Mouse (Mus musculus) forebrain, postnatal 0 days (tissue): ENCODE data around the gene Phf12. TPM values are rescaled to one million over a fixed set of nuclear protein-coding genes. Genes with fewer than 3 reads are reported as not detected.
A peak's percentile ranks its signal among the peaks of the same experiment; 100 is the strongest.

Source experiments
- ATAC-seq: fragments of 200-750 bp; cut with Nextera tagmentation; 2 replicates; pipeline ENCODE4 v1.8.0; 2017; ENCODE audit warnings: mild to moderate bottlenecking, moderate library complexity
- DNase-seq: peaks from one replicate; pipeline ENCODE4 v3.0.0-alpha.2; 2015
- H3K27ac ChIP-seq: fragments of 300-500 bp; sonication (generic); 2 replicates; pipeline ENCODE4 v1.5.1; 2014; ENCODE audit warnings: low read depth, mild to moderate bottlenecking, antibody characterized with exemption, low read length, moderate library complexity, mixed read lengths
- H3K27me3 ChIP-seq: fragments of 300-500 bp; sonication (generic); 2 replicates; pipeline ENCODE4 v1.6.1; 2014; ENCODE audit warnings: mild to moderate bottlenecking, low read length, mixed read lengths; ENCODE audit not compliant: insufficient read depth
- H3K36me3 ChIP-seq: fragments of 300-500 bp; sonication (generic); 2 replicates; pipeline ENCODE4 v1.6.1; 2014; ENCODE audit warnings: mild to moderate bottlenecking, moderate library complexity; ENCODE audit not compliant: insufficient read depth
- H3K4me1 ChIP-seq: fragments of 300-500 bp; sonication (generic); 2 replicates; pipeline ENCODE4 v1.6.1; 2014; ENCODE audit warnings: antibody characterized with exemption; ENCODE audit not compliant: insufficient read depth
- H3K4me2 ChIP-seq: fragments of 300-500 bp; sonication (generic); 2 replicates; pipeline ENCODE4 v1.6.1; 2014; ENCODE audit warnings: low read depth, mild to moderate bottlenecking, moderate library complexity
- H3K4me3 ChIP-seq: fragments of 300-500 bp; sonication (generic); 2 replicates; pipeline ENCODE4 v1.5.1; 2014; ENCODE audit warnings: low read depth, low read length, mixed read lengths
- H3K9ac ChIP-seq: fragments of 300-500 bp; sonication (generic); 2 replicates; pipeline ENCODE4 v1.6.1; 2014; ENCODE audit warnings: mild to moderate bottlenecking
- H3K9me3 ChIP-seq: fragments of 300-500 bp; sonication (generic); 2 replicates; pipeline ENCODE4 v1.6.1; 2016; ENCODE audit warnings: low read length
- CTCF ChIP-seq: sonication (generic); IDR thresholded peaks from 2 replicates; pipeline ENCODE4 v1.5.1; 2016; ENCODE audit warnings: antibody characterized with exemption, control low read depth, low read depth
- WGBS: fragments of 180-500 bp; shearing (Covaris S2); extraction: QIAGEN DNeasy Blood & Tissue Kit; methylation state at CpG from one replicate; pipeline ENCODE4 v1.1.7; 2014; 5-methylcytosine and 5-hydroxymethylcytosine counted together
- polyA plus RNA-seq: library from polyadenylated mRNA; unstranded; fragments of >200 nt; fragmentation: Nextera tagmentation; extraction: Ambion mirVana; gene quantifications from 2 replicates; pipeline ENCODE4 v1.2.1, GENCODE M21; 2015
- total RNA-seq: library from RNA; depleted of rRNA; stranded (reverse); fragments of >200 nt; gene quantifications from 2 replicates; pipeline ENCODE4 v1.2.3, GENCODE M21; 2014

Gene Phf12
- total and polyA plus RNA-seq, 2 experiments from 2014 or later, result 9.1 to 49.3 TPM

DNA sequence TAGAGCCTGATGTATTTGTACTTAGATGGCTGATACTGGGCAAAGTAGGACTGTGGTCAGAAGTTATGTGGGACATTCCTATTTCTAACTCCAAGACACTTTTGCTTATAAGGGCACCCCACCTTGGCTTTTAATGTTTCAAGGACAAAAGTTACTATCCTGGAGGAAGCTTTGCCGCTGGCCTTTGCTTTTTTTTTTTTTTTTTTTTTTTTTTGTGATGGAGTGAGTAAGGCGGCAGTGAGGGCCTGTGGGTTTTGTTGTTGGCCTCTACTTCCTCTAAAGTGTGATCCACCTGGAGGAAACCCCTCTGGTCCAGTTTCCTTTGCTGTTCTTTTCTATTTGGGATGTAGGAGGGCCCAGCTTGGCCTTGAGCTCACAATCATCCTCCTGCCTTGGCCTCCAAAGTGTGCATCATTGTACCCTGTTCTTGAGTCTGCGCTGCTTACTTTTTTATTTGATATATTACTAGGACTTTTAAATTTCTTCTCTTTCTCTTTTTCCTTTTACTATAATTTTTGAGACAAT lies 3.0 kb downstream of the Phf12 start:
- H3K9ac ChIP-seq, result peak overlapping the region; percentile 95
- TF ChIP-seq CTCF, result no peak
- peak overlapping the region; percentile 96; the same call in 1 of the 2 replicates for H3K27ac ChIP-seq
- peaks cover 7% of the 10 kb centered on the region for H3K36me3 ChIP-seq
- peak overlapping the region; percentile 99 for H3K4me3 ChIP-seq
- H3K4me1 ChIP-seq, result peaks cover 9% of the 10 kb centered on the region; the same call in 1 of the 2 replicates
- no peaks in the 10 kb centered on the region for H3K9me3 ChIP-seq
- H3K4me2 ChIP-seq, result peak overlapping the region; percentile 84
- 65% methylated on average over 3 of the region's 3 CpGs for WGBS
- DNase-seq, result no peak
- no peaks in the 10 kb centered on the region for H3K27me3 ChIP-seq
- no peak for ATAC-seq

DNA sequence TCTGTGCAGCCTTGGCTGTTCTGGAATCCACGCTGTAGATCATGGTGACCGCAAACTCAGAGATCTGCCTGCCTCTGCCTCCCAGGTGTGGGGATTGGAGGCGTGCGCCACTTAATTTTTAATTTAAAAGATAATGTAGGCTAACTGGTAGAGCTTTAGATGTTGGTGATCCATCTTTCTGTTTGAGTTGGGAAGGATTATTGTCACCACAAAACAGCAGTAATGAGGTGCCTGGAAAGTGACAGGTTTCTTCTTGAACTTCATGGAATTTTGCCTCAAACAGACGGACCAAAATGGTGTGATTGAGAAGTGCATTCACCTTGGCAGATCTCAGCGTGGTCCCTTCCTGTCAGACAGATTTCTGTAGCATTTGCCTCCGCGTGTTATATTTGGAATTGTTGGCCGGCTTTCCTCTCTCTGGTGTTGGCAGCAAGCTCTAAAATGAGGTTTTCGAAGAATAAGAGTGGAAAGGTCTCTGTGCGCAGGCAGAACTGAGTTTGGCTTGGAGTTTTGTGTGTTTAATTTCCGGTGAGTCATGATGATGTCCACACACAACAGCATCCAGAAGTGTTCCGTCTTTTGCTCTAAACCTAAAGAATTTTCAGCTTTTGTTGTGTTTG lies 6.6 kb downstream of the Phf12 start:
- Histone ChIP-seq H3K27ac (no peak overlapping the region), H3K4me1 (peaks cover 9% of the 10 kb centered on the region; the same call in 1 of the 2 replicates), H3K4me2 (no peak overlapping the region), H3K9ac (no peak overlapping the region), H3K36me3 (peaks cover 13% of the 10 kb centered on the region), H3K4me3 (no peak overlapping the region), H3K27me3 (no peaks in the 10 kb centered on the region), H3K9me3 (no peaks in the 10 kb centered on the region)
- ATAC-seq, result no peak
- TF ChIP-seq CTCF, result no peak
- no peak for DNase-seq
- WGBS, result 74% methylated on average over 13 of the region's 13 CpGs

DNA sequence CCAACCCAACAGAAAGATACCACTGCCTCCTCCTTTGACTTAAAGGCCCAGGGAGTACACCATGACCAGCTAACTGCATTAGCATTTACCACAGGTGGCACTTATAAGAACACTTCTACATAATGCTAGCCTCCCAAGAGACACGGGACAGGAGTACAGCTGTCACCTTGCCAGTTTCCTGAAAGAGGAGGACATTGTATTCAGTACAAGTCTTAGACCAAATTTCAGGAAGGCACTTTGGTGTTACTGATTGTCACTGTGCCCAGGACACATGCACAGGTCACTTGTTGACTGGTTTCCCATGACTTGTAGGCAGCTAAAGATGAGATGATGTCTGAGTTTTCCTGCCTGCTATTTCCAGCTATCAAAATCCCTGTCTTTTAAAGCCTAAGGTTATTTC lies 13.0 kb downstream of the Phf12 start:
- no peak for ATAC-seq
- H3K4me2 ChIP-seq, result no peak overlapping the region
- TF ChIP-seq CTCF, result no peak

DNA sequence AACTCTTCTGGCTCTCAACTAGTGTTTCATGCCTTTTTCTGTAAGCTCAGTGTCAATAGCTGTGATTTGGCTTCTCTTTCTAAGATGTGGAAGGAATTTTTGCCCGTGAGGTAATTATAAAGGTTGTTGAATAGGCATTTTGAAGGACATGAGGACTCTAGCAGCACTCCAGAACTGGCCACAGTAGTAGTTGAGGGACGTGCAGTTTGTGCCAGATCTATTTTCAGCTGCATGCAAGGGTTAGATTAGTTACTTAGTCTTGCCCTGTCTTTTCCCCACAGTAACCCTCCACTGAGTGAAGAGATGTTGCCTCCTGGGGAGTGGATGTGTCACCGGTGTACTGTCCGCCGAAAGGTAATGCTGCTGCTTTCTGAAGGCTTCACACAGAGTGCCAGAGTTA lies 23.9 kb downstream of the Phf12 start:
- no peak overlapping the region for H3K9ac ChIP-seq
- H3K4me2 ChIP-seq, result no peak overlapping the region
- H3K4me3 ChIP-seq, result no peak overlapping the region
- H3K4me1 ChIP-seq, result no peaks in the 10 kb centered on the region
- ATAC-seq (no peak), DNase-seq (no peak)
- no peaks in the 10 kb centered on the region for H3K9me3 ChIP-seq
- H3K27me3 ChIP-seq, result no peaks in the 10 kb centered on the region
- no peak for TF ChIP-seq CTCF
- no peak overlapping the region for H3K27ac ChIP-seq
- 88% methylated on average over 5 of the region's 5 CpGs for WGBS
- H3K36me3 ChIP-seq, result peaks cover 40% of the 10 kb centered on the region

More for the DNA sequence above, 13.0 kb downstream of the Phf12 start:
- Histone ChIP-seq H3K4me1 (no peaks in the 10 kb centered on the region), H3K27ac (no peak overlapping the region), H3K27me3 (no peaks in the 10 kb centered on the region), H3K9ac (no peak overlapping the region), H3K4me3 (no peak overlapping the region), H3K9me3 (no peaks in the 10 kb centered on the region), H3K36me3 (peaks cover 15% of the 10 kb centered on the region)
- DNase-seq, result no peak
- 63% methylated on average over 1 of the region's 1 CpGs for WGBS

DNA sequence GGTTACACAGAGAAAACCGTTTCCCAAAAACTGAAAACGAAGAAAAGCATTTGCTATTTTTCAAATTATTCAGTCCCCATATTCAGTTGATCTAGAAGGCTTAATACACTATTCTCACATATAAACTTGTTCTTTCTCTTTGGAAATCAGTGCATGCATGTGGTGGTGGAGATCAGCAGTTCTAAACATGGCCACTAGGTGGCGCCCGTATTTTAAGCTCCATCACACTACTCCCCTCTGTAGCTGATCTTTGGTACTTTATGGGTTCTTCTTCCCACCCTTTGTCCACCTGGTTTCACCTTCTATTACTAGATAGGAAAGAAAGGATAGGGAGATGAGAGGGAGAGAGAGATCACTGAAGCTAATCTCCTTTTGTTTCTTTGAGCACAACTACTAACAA lies 37.1 kb downstream of the Phf12 start:
- Histone ChIP-seq H3K4me2 (no peak overlapping the region), H3K27me3 (no peaks in the 10 kb centered on the region), H3K27ac (no peak overlapping the region), H3K4me3 (no peak overlapping the region), H3K9ac (no peak overlapping the region), H3K36me3 (peaks cover 77% of the 10 kb centered on the region), H3K9me3 (no peaks in the 10 kb centered on the region), H3K4me1 (no peaks in the 10 kb centered on the region)
- TF ChIP-seq CTCF, result peak; percentile 93
- WGBS, result 25% methylated on average over 4 of the region's 4 CpGs
- ATAC-seq (peak; percentile 87), DNase-seq (peak; percentile 89)

DNA sequence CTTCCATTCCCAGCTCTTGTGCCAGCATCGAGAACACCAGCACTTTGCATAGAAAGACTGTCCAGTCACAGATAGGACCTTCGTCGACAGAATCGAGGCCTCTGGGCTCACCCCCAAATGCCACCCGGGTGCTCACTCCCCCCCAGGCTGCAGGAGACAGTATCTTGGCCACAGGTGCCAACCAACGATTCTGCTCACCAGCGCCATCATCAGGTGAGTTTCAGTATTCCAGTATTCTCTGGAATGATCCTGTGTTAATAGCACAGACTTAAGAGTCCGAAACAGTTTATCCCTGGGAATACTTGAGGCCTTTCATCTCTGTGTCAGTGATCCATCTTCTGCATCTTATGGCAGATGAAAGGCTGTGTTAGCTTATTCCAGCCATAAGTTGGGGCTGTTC lies 41.1 kb downstream of the Phf12 start:
- ATAC-seq (no peak), DNase-seq (peak; percentile 67)
- H3K27me3 ChIP-seq, result no peaks in the 10 kb centered on the region
- no peak overlapping the region for H3K27ac ChIP-seq
- no peak overlapping the region for H3K4me3 ChIP-seq
- TF ChIP-seq CTCF, result peak; percentile 57
- H3K36me3 ChIP-seq, result peaks cover 75% of the 10 kb centered on the region
- H3K9me3 ChIP-seq, result no peaks in the 10 kb centered on the region
- H3K4me2 ChIP-seq, result no peak overlapping the region
- WGBS, result 79% methylated on average over 8 of the region's 8 CpGs
- no peaks in the 10 kb centered on the region for H3K4me1 ChIP-seq
- no peak overlapping the region for H3K9ac ChIP-seq

DNA sequence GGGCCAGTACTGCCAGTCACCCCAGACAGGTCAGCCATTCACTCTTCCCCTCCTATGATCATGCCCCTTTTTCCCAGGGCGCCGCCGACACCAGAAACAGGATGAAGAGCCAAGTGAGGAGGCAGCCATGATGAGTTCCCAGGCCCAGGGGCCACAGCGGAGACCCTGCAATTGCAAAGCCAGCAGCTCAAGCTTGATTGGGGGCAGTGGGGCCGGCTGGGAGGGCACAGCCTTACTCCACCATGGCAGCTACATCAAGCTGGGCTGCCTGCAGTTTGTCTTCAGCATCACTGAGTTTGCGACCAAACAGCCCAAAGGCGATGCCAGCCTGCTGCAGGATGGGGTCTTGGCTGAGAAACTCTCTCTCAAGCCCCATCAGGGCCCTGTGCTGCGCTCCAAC lies 46.7 kb downstream of the Phf12 start:
- Histone ChIP-seq H3K9me3 (no peaks in the 10 kb centered on the region), H3K27me3 (no peaks in the 10 kb centered on the region), H3K4me2 (no peak overlapping the region), H3K4me1 (peaks cover 9% of the 10 kb centered on the region; the same call in 1 of the 2 replicates), H3K4me3 (no peak overlapping the region), H3K27ac (no peak overlapping the region), H3K36me3 (peaks cover 58% of the 10 kb centered on the region), H3K9ac (no peak overlapping the region)
- 95% methylated on average over 8 of the region's 8 CpGs for WGBS
- no peak for TF ChIP-seq CTCF
- DNase-seq (no peak), ATAC-seq (no peak)
